Mouse (Mus musculus) brain, embryonic 14.5 days (tissue): Measurements from ENCODE around the gene Slco3a1.

Source experiments
- CTCF ChIP-seq: fragments of 200-500 bp; IDR thresholded peaks from 2 replicates; pipeline ENCODE4 v1.5.1; 2012; ENCODE audit warnings: inconsistent platforms, mild to moderate bottlenecking, moderate library complexity, borderline replicate concordance; ENCODE audit not compliant: insufficient read depth, insufficient read length; ENCODE audit errors: extremely low read depth
- POLR2A ChIP-seq: fragments of 200-500 bp; IDR thresholded peaks from 2 replicates; pipeline ENCODE4 v1.6.1; 2012; ENCODE audit warnings: mild to moderate bottlenecking, inconsistent platforms, borderline replicate concordance; ENCODE audit not compliant: poor library complexity, insufficient read depth, insufficient read length, severe bottlenecking; ENCODE audit errors: extremely low read depth

DNA sequence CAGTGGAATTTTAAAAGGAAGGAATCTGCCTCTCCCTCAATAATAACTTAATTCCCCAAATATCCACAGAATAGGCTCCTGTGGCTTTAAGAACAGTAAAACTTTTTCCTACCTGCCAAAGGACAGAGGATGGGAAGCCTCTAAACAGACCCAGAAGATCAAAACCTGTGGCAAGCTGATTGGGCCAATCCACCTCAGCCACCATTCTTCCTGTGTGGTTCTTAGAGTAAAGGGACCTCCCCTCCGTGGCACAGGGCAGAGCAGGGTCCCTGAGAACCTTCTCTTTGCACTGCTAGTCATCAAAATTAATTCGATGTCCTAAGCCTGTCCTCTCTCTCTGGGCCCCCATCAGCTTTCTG, 2.6 kb downstream of the Slco3a1 start:
- no peak for TF ChIP-seq POLR2A
- TF ChIP-seq CTCF, result no peak
